20 mouse cellular contexts compared by ENCODE assay signal in genomic region chr15:3277391-3277790, GRCm38 (mm10). TPM values are rescaled to one million over a fixed set of nuclear protein-coding genes. Genes with fewer than 3 reads are reported as not detected.
DNase-seq lines count a peak whose midpoint lies in the region; ATAC-seq and TF ChIP-seq lines count a peak whose summit lies in the region.
"Had no signal": no experiment of that assay in that cellular context is flagged by ENCODE, and none has a peak within 500 bp of the region (broad histone marks: within the 10 kb centered on the region; RNA-seq: fewer than 3 reads in every experiment).

No protein-coding gene starts in this region.

- peak; percentile 68 for TF ChIP-seq CTCF in heart, adult 2 months (IDR thresholded peaks at IDR 0.05)
- peak; percentile 41 for TF ChIP-seq CTCF in lung, adult 2 months (IDR thresholded peaks at IDR 0.05; ENCODE audit: insufficient read depth, low read length)
- TF ChIP-seq CTCF in Patski (IDR thresholded peaks at IDR 0.05) = peak; percentile 65
- TF ChIP-seq CTCF in small intestine, adult 2 months (IDR thresholded peaks at IDR 0.05; ENCODE audit: extremely low read depth, insufficient read length, insufficient replicate concordance, low read depth, low read length) = peak; percentile 44; the same call in 1 of the 2 replicates

- intact Hi-C loops in heart, adult 2 months (cut with DNase I) = no loop called here

- CTCF ChIA-PET in Patski (lab: Charles Lee) = interaction anchor here (0.7 to 2.3 kb wide), 4 partner anchors 10 to 77 kb away, joined by 3 to 6 read pairs (median 4); no protein-coding TSS in a partner anchor

- peaks cover 7% of the 10 kb centered on the region for H3K4me1 ChIP-seq in heart, adult 2 months (ENCODE audit: control insufficient read depth, insufficient read depth, low read length)
- no peaks in the 10 kb centered on the region for H3K4me1 ChIP-seq in heart, embryonic 11.5 days (ENCODE audit: control insufficient read depth, insufficient read depth, low read length)
- peaks cover 8% of the 10 kb centered on the region for H3K4me1 ChIP-seq in lung, adult 2 months (ENCODE audit: control insufficient read depth, insufficient read depth, low read length)
- no peaks in the 10 kb centered on the region; the same call in 1 of the 2 replicates for H3K4me1 ChIP-seq in small intestine, adult 2 months (ENCODE audit: control insufficient read depth, insufficient read depth, insufficient read length, low read length)
- H3K4me1 ChIP-seq: forebrain, embryonic 12.5 days; hindbrain, embryonic 12.5 days; limb, embryonic 12.5 days had no signal

- H3K79me2 ChIP-seq in heart, adult 2 months (replicated peaks; ENCODE audit: control insufficient read depth, insufficient read depth, low read length) = peaks cover 1% of the 10 kb centered on the region; the same call in 1 of the 2 replicates

- no peak overlapping the region for H3K9ac ChIP-seq in heart, adult 2 months (ENCODE audit: low read depth, low read length)
- H3K9ac ChIP-seq in heart, embryonic 11.5 days (ENCODE audit: low read depth, low read length) = no peak overlapping the region
- H3K9ac ChIP-seq: forebrain, embryonic 12.5 days; heart, embryonic 15.5 days; hindbrain, embryonic 12.5 days; limb, embryonic 12.5 days; lung, embryonic 14.5 days had no signal

- no peaks in the 10 kb centered on the region for H3K9me3 ChIP-seq in heart, embryonic 11.5 days (replicated peaks; ENCODE audit: control insufficient read depth, low read length)
- H3K9me3 ChIP-seq: forebrain, embryonic 12.5 days; heart, embryonic 15.5 days; hindbrain, embryonic 12.5 days; limb, embryonic 12.5 days had no signal

- no peak for TF ChIP-seq EP300 in heart, adult 2 months (IDR thresholded peaks at IDR 0.05; ENCODE audit: insufficient read depth, low read depth, low read length)

- POLR2A ChIA-PET in Patski (lab: Charles Lee) = no interaction called here

- no peak overlapping the region for H3K4me3 ChIP-seq in heart, adult 2 months
- H3K4me3 ChIP-seq in heart, embryonic 11.5 days (ENCODE audit: low read depth, low read length) = no peak overlapping the region
- no peak overlapping the region for H3K4me3 ChIP-seq in lung, adult 2 months (replicated peaks; ENCODE audit: extremely low read depth, low read depth, low read length)
- H3K4me3 ChIP-seq in small intestine, adult 2 months (ENCODE audit: low read depth, low read length) = no peak overlapping the region
- H3K4me3 ChIP-seq: forebrain, embryonic 12.5 days; heart, embryonic 15.5 days; hindbrain, embryonic 12.5 days; limb, embryonic 12.5 days had no signal

- peaks cover 46% of the 10 kb centered on the region for H3K36me3 ChIP-seq in heart, adult 2 months (ENCODE audit: control insufficient read depth, insufficient read depth, low read length)
- no peaks in the 10 kb centered on the region; the same call in 1 of the 2 replicates for H3K36me3 ChIP-seq in heart, embryonic 11.5 days (ENCODE audit: control insufficient read depth, insufficient read depth, low read length)
- H3K36me3 ChIP-seq in small intestine, adult 2 months (ENCODE audit: control insufficient read depth, insufficient read depth, low read length) = peaks cover 47% of the 10 kb centered on the region
- H3K36me3 ChIP-seq: forebrain, embryonic 12.5 days had no signal

- in situ Hi-C loops in Patski (cut with MboI; ENCODE audit: low pct_unique_long_range_greater_than_20kb) = no loop called here

- no peak overlapping the region for H3K4me2 ChIP-seq in heart, embryonic 11.5 days
- H3K4me2 ChIP-seq: forebrain, embryonic 12.5 days; heart, embryonic 15.5 days; hindbrain, embryonic 12.5 days; limb, embryonic 12.5 days; lung, embryonic 14.5 days; midbrain, embryonic 11.5 days had no signal

- ATAC-seq in heart, embryonic 11.5 days (replicated peaks; ENCODE audit: insufficient number of reproducible peaks, low FRiP score, low TSS enrichment) = no peak
- ATAC-seq in Patski = no peak
- ATAC-seq: intestine, embryonic 16.5 days had no signal

- H3K27me3 ChIP-seq in heart, adult 2 months (ENCODE audit: control insufficient read depth, insufficient read depth, low read length) = no peaks in the 10 kb centered on the region
- no peaks in the 10 kb centered on the region for H3K27me3 ChIP-seq in heart, embryonic 11.5 days (ENCODE audit: control insufficient read depth, insufficient read depth, low read length)
- H3K27me3 ChIP-seq in Patski = peaks cover 5% of the 10 kb centered on the region
- no peaks in the 10 kb centered on the region for H3K27me3 ChIP-seq in small intestine, adult 2 months (ENCODE audit: control insufficient read depth, insufficient read depth, low read length)
- H3K27me3 ChIP-seq: forebrain, embryonic 12.5 days; heart, embryonic 15.5 days; hindbrain, embryonic 12.5 days; limb, embryonic 12.5 days had no signal

- no peak for DNase-seq in heart, adult 2 months
- no peak for DNase-seq in lung, adult 2 months
- DNase-seq in lung, postnatal 4 days = no peak
- DNase-seq in Patski (ENCODE audit: low read depth, low spot score) = no peak
- no peak for DNase-seq in urinary bladder, postnatal 4 days (ENCODE audit: low spot score in 2 of 2)
- DNase-seq in heart, postnatal 4 days = no peak
- DNase-seq: adrenal gland, postnatal 10 days; cerebellum, adult 8-10 months; embryo, embryonic 11 days; lung, embryonic 14.5 days had no signal

- no peak overlapping the region for H3K27ac ChIP-seq in heart, adult 2 months
- H3K27ac ChIP-seq in heart, embryonic 11.5 days (ENCODE audit: low read depth, low read length) = no peak overlapping the region
- no peak overlapping the region for H3K27ac ChIP-seq in small intestine, adult 2 months (ENCODE audit: insufficient read depth, low read depth, low read length)
- H3K27ac ChIP-seq: forebrain, embryonic 12.5 days; heart, embryonic 15.5 days; hindbrain, embryonic 12.5 days; limb, embryonic 12.5 days had no signal

- WGBS in heart, adult 2 months = 92% methylated on average over 2 of the region's 2 CpGs
- WGBS in heart, embryonic 11.5 days (ENCODE audit: insufficient replicate concordance) = 85% methylated on average over 2 of the region's 2 CpGs
- 79% methylated on average over 2 of the region's 2 CpGs for WGBS in lung, adult 2 months
- 90% methylated on average over 2 of the region's 2 CpGs for WGBS in small intestine, adult 2 months

- TF ChIP-seq POLR2A in heart, adult 2 months (IDR thresholded peaks at IDR 0.05; ENCODE audit: insufficient read depth, low read depth, low read length) = no peak
- TF ChIP-seq POLR2A in lung, adult 2 months (IDR thresholded peaks at IDR 0.05; ENCODE audit: borderline replicate concordance, extremely low read depth, low read depth, low read length) = no peak
- no peak for TF ChIP-seq POLR2A in small intestine, adult 2 months (IDR thresholded peaks at IDR 0.05; ENCODE audit: low read depth, low read length)

RNA-seq across cellular contexts. Expression of gene Selenop, which starts 9.0 kb away (rescaled TPM):
- total RNA-seq in heart, adult 2 months (2021) = 100 to 1,000 TPM; 319 to 351 TPM
- 166 and 233 TPM in 2 replicates for polyA plus RNA-seq in heart, adult 2 months (2012; rRNA removed)
- 77.8 and 83.7 TPM in 2 replicates for polyA plus RNA-seq in heart, embryonic 11.5 days (2014; fragmentation: Nextera tagmentation; extraction: Ambion mirVana)
- polyA plus RNA-seq in lung, adult 2 months (2012; rRNA removed) = 308 and 329 TPM in 2 replicates
- 37.3 TPM for polyA plus RNA-seq in Patski (2021)
- 201 and 1,598 TPM in 2 replicates for polyA plus RNA-seq in small intestine, adult 2 months (2012; rRNA removed)
- 100 to 1,000 TPM; 162 to 179 TPM for total RNA-seq in heart, postnatal 4 days (2021)

RNA-seq across cellular contexts. Expression of gene Ccdc152, which starts 25.9 kb away (rescaled TPM):
- total RNA-seq in heart, adult 2 months (2021) = not detected
- polyA plus RNA-seq in heart, adult 2 months (2012; rRNA removed) = 0.39 and 0.73 TPM in 2 replicates
- polyA plus RNA-seq in heart, embryonic 11.5 days (2014; fragmentation: Nextera tagmentation; extraction: Ambion mirVana) = 0.18 and 0.27 TPM in 2 replicates
- polyA plus RNA-seq in lung, adult 2 months (2012; rRNA removed) = 0.66 and 0.98 TPM in 2 replicates
- polyA plus RNA-seq in Patski (2021) = 0.10 TPM
- 0.09 and 2.5 TPM in 2 replicates for polyA plus RNA-seq in small intestine, adult 2 months (2012; rRNA removed)
- total RNA-seq in heart, postnatal 4 days (2021) = under 1 TPM in 1 of 2 experiments, not detected in 1; 0.71 TPM
- total RNA-seq: adrenal gland, postnatal 10 days; left cerebral cortex, adult 18-20 months; MEL had no signal
- polyA plus RNA-seq: hindbrain, embryonic 12.5 days had no signal
